Mouse (Mus musculus): ENCODE measurements around the gene Pnliprp1.

Pnliprp1 gene

GRCm38 (mm10) chr19:58728445-58729031 lies at the start of gene Pnliprp1:
TSS of gene Pnliprp1 (plus strand) at chr19:58728887.
- DNase-seq (ENCODE audit: low read depth, low spot score), result no peak

- no peak for DNase-seq (ENCODE audit: low read depth, low spot score)
Measured at GRCm38 (mm10) chr19:58688933-58689332, 39.8 kb upstream of the Pnliprp1 start.

DNA sequence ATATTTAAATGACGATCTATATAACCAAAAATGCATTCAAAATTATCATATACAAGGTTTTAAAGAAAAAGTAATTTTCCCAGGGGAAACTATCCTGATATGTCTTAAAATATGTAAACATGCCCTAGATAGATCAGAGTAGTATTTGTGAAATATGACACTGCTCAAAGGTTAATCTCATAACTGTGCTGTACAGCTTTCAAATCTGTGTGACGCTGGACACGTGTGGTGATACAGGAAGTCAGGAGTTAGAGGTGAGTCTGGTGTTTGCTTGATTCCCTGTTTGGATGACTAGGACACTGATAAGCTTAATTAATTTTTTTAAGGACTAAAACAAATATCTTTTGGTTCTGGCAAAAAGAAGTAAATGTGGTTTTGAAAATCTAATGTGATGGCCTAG lies 33.4 kb upstream of the Pnliprp1 start:
- DNase-seq (ENCODE audit: low read depth, low spot score), result no peak

DNA sequence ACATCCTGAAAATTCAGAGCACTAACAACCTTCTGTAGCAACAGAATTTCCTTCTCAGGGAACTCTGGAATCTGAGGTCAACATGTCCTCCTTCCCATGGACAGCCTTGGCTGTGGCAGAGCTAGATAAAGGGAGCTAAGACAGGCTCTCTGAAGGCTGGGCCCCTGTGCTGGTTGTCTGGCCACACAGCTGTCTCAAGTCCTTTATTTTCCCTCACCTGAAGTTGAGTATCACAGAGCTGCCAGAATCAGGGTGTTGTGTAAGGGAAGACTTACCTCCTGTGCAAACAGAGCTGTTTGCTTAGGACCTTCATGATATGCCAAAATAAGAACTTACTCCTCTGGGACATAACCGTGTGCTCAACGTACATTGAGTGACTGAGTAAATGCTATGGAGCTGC lies 32.5 kb upstream of the Pnliprp1 start:
- no peak for DNase-seq (ENCODE audit: low read depth, low spot score)

GRCm38 (mm10) chr19:58704556-58704955 lies 24.1 kb upstream of the Pnliprp1 start:
- DNase-seq (ENCODE audit: low read depth, low spot score), result no peak

- no peak for DNase-seq (ENCODE audit: low read depth, low spot score)
Measured at GRCm38 (mm10) chr19:58708611-58709010, 20.1 kb upstream of the Pnliprp1 start.

GRCm38 (mm10) chr19:58717925-58718324 lies 10.8 kb upstream of the Pnliprp1 start:
- no peak for DNase-seq (ENCODE audit: low read depth, low spot score)

DNA sequence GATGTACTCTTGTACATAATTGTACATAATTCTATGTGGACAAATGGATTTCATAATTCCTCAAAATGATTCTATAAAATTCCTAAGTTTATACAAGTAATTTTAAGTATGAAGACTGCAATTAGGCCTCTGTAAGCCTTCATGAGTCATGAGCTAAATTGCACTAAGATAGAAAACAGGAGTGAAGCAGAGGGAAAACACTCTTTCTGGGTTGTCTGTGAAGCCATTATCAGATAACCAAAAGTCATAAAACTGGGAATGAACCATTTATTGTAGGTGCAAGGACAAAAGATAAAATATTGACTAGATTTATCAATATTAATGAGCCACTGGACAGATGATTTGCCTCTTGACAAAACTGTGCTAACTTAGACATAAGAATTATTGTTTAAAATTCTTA lies 8.2 kb upstream of the Pnliprp1 start:
- no peak for DNase-seq (ENCODE audit: low read depth, low spot score)

GRCm38 (mm10) chr19:58726551-58726950 lies 2.1 kb upstream of the Pnliprp1 start:
- DNase-seq (ENCODE audit: low read depth, low spot score), result no peak

GRCm38 (mm10) chr19:58727756-58728155 lies 931 bp upstream of the Pnliprp1 start:
- DNase-seq (ENCODE audit: low read depth, low spot score), result no peak

GRCm38 (mm10) chr19:58733216-58733615 lies 4.5 kb downstream of the Pnliprp1 start:
- no peak for DNase-seq (ENCODE audit: low read depth, low spot score)

DNA sequence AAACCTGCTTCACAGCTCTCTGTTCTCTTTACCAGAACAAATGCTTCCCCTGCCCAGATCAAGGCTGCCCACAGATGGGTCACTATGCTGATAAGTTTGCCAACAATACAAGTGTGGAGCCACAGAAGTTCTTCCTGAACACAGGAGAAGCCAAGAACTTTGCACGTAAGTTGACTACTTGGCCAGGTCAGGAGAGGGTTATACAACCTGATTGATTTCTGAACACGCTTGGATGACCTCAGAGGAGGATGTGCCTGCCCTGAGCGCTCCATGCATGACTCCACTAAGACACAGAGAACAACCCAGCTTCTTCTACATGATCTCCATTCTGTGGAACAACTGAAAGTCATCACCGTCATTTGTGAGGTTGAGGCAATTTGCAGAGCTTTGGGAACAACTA lies 9.4 kb downstream of the Pnliprp1 start:
- DNase-seq (ENCODE audit: low read depth, low spot score), result no peak

- no peak for DNase-seq (ENCODE audit: low read depth, low spot score)
Measured at GRCm38 (mm10) chr19:58741036-58741435, 12.3 kb downstream of the Pnliprp1 start.

DNA sequence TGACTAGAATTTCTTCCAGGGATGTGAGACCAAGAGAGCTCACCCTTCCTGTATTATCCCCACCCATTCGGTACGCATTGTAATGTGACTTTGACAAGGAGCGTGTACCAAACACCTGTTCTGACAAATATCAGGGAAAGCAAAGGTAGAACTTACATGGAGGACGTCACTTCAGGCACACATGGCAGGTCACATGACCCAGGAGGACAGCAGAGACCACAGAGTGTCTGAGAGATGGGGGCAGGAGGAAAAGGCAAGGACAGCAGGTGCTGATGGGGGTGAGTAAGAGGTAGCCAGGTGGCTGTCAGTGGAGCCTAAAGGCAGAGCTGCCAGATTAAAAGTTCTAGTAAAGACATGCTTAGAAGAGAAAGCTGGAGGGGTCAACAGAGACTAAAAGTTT lies 14.0 kb downstream of the Pnliprp1 start:
- DNase-seq (ENCODE audit: low read depth, low spot score), result no peak

GRCm38 (mm10) chr19:58743736-58744135 lies 15.0 kb downstream of the Pnliprp1 start:
- DNase-seq (ENCODE audit: low read depth, low spot score), result no peak

- DNase-seq (ENCODE audit: low read depth, low spot score), result no peak
Measured at GRCm38 (mm10) chr19:58747498-58748000, 18.9 kb downstream of the Pnliprp1 start.

GRCm38 (mm10) chr19:58750822-58751221 lies 22.1 kb downstream of the Pnliprp1 start:
- no peak for DNase-seq (ENCODE audit: low read depth, low spot score)

DNA sequence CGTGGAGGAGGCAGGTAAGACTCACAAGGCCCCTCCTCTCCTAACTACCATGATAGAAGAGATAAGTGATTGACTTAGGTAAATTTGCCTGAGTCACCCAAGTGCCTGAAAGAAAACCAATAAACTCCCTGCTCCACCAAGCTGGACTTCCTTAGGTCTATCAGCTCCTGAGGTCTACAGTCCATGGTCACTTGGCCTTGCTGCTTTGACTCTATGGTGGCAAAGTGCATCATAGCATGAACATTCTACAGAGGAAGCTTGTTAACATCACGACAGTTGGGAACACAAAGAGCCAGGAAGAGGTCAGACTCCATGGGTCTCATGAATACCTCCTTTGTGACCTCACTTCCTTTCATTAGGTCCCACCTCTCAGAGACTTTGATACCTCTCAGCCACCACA lies 22.8 kb downstream of the Pnliprp1 start:
- DNase-seq (ENCODE audit: low read depth, low spot score), result no peak

DNA sequence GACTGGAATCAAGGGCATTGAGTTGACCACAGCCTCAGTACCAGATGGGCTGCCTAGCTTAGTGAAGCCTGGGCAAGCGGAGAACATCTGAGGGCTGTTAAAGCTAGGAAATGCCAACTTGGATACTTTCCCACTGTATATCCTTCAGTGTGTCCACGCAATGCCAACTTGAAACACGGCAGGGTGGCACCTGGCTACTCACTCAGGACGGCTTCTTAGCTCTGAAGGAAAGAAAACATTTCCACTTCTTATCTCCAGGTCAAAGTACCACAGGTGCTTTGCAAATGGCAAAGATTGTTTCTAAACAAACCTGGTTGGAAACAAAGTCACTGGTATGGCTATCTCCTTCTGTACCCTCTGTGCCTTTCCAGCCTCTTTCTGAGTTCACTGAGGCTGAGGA lies 30.2 kb downstream of the Pnliprp1 start:
- DNase-seq (ENCODE audit: low read depth, low spot score), result no peak

GRCm38 (mm10) chr19:58759423-58759822 lies 30.7 kb downstream of the Pnliprp1 start, which contains the start of gene Pnliprp2:
TSS of gene Pnliprp2 (plus strand) at chr19:58759719.
- no peak for DNase-seq (ENCODE audit: low read depth, low spot score)

GRCm38 (mm10) chr19:58762316-58762715 lies 33.6 kb downstream of the Pnliprp1 start:
- no peak for DNase-seq (ENCODE audit: low read depth, low spot score)

GRCm38 (mm10) chr19:58762848-58763541 lies 34.3 kb downstream of the Pnliprp1 start:
- DNase-seq (ENCODE audit: low read depth, low spot score), result no peak

GRCm38 (mm10) chr19:58767329-58767728 lies 38.6 kb downstream of the Pnliprp1 start:
- no peak for DNase-seq (ENCODE audit: low read depth, low spot score)
